Mouse (Mus musculus) forelimb bud, embryonic 11.5 days (tissue): ENCODE results near the gene Hist2h2be.
"Not testable (repeated sequence)": the region's sequence is repeated elsewhere in the genome, so short reads cannot be mapped to it uniquely, and the experiment has no call there.

Experiments used
- DNase-seq: peaks from one replicate; pipeline ENCODE4 v3.0.0-alpha.2; 2012; ENCODE audit warnings: low read depth, low spot score

Gene Hist2h2be

DNA sequence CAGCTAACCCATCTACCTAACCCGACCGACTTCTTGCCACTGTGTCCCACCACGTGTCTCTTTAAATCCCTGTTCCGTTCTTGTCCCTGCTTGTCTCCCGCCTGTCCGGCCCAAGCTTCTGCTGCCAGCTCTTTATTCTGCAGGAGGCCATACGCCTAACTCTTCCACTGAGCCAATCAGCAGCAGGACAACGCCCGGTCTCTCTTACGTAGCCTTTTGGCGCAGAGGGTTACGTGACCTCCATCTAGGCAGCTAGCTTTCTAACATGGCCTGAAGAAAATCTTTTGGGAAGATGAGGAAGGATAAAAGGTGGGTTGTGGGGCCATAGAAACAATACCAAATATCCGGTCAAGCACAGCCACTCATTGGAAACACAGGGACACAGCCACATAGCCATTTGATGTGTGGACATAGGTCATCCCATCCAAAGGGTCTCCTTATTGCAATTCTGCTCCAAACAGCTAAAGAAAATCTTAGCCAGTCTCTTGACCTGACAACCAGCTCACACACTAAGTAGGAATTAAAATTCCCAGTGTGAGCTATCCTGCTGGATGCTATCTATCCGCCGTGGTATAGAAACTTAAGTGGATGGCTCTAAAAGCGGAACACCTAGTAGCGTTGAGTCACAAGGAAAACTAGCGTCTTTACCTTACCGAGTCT, 41.4 kb downstream of the Hist2h2be start:
- DNase-seq: peak; percentile 83

- DNase-seq: peak; percentile 96
Measured at GRCm38 (mm10) chr3:96262979-96263550, 42.1 kb downstream of the Hist2h2be start, which contains the start of gene Hist2h4. Gene Hist2h4, minus strand, starts transcription at chr3:96263311.

DNA sequence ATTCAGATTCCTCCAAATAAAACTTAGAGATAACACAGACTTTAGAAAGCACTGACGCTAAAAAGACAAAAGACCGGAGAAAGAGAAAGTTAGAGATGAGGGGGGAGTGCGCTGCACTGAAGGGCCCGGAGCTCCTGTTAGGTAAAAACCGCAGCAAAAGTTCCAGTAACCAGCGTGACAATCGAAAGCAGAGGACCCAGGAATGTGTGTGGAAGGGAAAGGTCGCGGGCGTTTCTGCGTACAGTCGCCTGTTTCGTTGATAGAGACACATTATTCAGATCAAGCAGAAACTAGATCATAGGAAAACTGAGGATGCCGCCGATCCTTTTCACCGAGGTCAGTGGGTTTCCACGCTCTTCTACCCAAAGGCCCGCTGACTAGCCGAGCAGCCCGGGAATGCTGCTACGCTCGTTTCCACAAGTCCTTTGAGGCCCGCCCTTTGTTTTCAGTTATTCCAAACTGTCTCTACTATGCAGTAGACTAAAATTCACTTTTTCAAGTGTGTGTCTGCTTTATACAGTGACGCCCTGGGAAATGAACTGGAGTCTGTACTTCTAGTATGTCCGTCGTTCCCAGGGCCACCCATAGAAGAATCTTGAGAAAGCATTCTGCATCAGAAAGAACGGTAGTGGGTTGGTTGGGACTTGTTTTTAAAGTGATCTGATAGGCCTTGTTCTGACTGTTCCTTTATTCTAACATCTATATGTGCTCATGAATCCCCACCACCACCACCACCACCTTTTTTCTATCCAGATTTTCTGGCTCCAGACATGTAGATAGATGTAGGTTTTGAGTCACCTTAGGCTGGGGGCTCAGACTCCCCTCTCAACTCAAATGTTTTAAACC, 42.9 kb downstream of the Hist2h2be start:
- peak; percentile 46 for DNase-seq

DNA sequence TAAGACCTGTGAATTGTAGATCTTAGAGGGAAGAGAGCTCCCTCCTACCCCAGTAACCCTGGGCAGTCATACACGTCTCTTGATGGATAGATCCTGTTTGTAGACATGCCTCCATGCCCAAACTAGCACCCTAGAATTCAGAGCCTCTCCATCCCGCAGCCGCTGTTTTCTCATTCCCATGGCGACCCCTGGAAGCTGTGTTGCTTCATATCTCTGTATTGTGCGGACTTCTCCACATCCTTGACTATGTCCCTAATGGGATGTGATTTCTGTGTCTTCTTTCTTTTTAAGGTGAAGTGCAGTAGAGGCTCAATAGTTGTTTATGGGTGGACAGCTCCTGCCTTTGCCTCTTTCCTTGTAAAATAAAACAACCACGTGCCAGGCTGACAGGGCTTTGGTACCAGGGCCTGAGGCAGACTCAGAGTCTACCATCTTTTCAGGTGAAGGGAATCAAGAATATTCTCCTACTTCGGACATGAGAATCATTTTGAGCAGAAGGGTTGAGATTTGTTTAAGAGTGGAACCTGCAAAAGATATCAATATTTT, 43.6 kb downstream of the Hist2h2be start:
- DNase-seq: no peak

- no peak for DNase-seq
Measured at GRCm38 (mm10) chr3:96266132-96266710, 45.3 kb downstream of the Hist2h2be start.

DNA sequence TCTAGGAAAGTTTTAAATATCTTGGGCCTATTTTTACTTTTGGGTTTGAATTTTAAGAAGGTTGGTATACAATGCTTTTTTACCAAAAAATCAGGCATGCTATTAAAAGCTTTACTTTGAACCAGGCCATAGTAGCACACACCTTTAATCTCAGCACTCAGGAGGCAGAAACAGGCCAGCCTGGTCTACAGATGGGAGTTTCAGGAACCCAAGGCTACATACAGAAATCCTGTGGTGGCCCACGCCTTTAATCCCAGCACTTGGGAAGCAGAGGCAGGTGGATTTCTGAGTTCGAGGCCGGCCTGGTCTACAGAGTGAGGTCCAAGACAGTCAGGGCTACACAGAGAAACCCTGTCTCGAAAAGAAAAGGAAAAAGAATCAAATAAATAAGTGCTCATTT, 46.6 kb downstream of the Hist2h2be start:
- DNase-seq: no peak

- peak; percentile 90 for DNase-seq
Measured at GRCm38 (mm10) chr3:96268051-96268775, 47.3 kb downstream of the Hist2h2be start, which contains the start of gene Hist2h3b. Gene Hist2h3b, plus strand, starts transcription at chr3:96268654.

DNA sequence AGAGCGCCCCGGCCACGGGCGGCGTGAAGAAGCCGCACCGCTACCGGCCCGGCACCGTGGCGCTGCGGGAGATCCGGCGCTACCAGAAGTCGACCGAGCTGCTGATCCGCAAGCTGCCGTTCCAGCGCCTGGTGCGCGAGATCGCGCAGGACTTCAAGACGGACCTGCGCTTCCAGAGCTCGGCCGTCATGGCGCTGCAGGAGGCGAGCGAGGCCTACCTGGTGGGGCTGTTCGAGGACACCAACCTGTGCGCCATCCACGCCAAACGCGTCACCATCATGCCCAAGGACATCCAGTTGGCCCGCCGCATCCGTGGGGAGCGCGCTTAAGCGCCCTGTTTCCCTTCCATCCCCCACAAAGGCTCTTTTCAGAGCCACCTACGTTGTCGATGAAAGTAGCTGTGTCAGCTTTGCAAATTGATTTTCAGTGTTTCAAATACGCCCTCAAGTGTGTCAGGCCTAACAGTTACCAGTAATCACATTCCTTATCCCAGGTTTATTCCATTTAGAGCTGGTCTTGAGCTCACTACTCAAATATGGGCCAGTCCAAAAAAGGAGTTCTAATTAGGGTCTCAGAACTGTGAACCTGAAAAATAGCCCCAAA, 48.0 kb downstream of the Hist2h2be start:
- DNase-seq: not testable (repeated sequence)

GRCm38 (mm10) chr3:96269511-96270474, 48.9 kb downstream of the Hist2h2be start, which contains the start of gene Hist2h2bb:
Gene Hist2h2bb, plus strand, starts transcription at chr3:96269752.
- DNase-seq: peak; percentile 99
